Mouse (Mus musculus): ENCODE data around the gene Spata31d1a.

The Spata31d1a gene

DNA sequence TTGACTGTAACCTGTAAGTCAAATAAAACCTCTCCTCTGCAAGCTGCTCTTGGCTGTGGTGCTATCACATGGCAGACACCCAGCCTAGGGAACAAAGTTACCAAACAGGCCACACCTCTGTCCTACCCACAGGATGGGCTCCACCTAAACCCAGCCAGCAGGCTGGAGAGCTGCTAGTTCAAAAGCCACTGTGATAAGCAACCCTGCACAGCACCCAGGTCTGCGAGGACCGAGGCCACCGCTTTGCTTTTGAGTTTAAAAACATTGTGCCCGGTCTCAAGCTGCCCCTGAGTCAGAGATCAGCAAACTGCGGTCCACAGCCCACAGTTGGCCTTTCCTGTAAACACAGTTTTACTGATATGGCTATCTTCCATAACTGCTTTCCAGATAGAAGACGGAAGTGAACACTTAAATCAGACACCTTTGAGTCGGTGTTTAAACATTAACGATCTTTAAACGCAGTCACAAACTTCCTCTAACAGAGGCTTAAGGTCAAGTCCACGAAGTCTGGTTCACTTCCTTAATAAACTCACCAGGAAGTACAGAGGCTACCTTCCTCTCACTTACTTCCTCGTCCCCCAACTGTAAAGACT, 41.5 kb downstream of the Spata31d1a start:
- peak; percentile 83 for DNase-seq (ENCODE audit: extremely low read depth, low read depth)

DNA sequence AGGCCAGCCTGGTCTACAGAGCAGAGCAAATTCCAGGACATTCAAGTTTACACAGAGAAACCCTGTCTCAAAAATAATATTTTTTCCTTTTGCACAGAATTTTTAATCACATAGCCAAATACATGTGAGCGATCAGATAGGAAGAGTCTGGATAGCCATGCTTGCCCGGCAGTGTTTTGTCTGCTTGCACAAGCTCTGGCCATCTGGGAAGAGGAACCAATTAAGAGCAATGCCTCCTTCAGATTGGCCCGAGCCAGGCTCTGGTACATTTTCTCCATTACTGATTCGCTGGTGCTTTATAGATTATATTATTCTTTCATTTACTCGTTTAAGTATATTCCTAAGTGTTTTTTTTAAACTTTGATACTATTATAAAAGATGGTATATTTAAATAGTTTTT, 42.4 kb downstream of the Spata31d1a start:
- DNase-seq (ENCODE audit: extremely low read depth, low read depth), result no peak

DNA sequence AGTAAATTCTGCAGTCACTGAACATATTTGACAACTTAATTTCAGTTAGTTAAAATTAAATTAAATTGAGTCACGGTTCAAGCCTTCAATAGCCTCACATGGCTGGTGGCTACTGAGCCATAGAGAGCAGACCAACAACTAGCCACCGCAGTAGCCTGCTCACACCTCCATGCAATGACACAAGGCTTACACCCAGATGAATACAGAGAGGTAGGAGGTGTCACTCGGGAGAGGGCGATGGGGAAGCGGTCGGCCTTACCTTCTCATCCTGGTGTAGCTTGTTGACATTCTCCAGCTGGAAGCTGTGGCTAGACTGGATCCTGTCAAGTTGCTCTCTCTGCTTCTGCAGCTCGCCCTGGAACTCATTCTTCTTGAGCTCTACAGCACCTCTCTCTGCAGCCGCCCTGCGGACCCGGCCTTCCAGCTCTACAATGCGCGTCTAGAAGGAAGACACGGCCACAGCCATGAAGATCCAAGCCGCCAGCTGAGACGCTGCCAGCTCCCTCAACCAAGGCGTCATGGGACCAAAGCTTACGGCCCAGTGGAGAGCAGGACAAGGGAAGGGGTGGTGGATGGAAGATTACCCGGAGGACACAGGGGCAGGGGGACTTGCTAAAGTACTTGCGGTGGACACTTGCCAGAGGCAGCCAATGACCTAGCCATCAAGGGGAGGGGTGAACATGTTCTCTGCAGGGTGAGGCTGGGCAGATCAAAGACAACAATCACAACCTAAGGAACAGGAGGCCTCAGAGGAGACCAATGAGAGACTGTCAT, 46.0 kb downstream of the Spata31d1a start:
- DNase-seq (ENCODE audit: extremely low read depth, low read depth), result no peak

DNA sequence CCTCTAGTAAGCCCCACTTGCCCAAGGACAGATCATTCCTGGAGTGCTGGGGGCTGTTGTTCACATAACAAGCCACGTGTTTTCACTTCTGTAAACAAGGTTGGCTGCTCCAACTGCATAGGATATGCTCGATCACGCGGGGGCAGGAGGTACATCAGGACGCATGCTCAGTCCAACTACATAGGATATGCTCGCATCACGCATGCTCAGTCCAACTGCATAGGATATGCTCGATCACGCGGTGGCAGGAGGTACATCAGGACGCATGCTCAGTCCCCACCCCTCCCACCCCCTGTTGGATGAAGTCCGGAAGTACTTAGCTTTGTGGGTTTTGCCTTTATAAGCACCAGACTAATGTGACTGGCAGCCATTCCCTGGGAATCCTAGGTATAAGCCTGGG, 48.2 kb downstream of the Spata31d1a start:
- no peak for DNase-seq (ENCODE audit: extremely low read depth, low read depth)

DNA sequence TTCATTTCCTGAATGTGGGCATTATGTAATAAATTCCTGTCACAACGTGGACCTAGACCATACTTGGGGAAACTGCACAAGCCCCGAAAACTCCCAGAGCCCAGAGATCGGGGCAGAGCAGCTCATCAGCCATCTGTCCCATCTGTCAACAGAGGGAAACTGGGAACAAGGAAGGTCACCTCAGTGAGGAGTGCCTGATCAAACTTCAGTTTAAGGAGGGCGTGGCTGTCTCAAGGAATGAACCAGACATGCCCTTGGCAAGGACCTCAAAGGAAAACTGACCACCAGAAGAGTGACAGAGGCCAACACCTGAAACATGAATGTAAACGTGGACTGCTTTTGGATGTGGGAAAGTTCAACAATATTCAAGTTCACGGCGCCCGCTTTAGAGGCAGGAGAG, 48.7 kb downstream of the Spata31d1a start:
- no peak for DNase-seq (ENCODE audit: extremely low read depth, low read depth)

DNA sequence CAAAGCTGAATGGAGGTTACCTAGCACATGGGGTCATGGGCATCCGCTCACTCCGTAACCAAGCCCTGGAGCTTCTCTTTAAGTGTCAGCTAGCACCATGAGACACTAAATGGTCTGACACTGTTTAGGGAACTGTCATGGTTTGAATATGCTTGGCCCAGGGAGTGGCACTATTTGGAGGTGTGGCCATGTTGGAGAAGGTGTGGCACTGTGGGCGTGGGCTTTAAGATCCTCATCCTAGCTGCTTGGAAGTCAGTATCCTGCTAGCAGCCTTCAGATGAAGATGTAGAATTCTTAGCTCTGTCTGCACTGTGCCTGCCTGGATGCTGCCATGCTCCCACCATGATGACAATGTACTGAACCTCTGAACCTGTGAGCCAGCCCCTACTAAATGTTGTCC, 49.8 kb downstream of the Spata31d1a start:
- no peak for DNase-seq (ENCODE audit: extremely low read depth, low read depth)

DNA sequence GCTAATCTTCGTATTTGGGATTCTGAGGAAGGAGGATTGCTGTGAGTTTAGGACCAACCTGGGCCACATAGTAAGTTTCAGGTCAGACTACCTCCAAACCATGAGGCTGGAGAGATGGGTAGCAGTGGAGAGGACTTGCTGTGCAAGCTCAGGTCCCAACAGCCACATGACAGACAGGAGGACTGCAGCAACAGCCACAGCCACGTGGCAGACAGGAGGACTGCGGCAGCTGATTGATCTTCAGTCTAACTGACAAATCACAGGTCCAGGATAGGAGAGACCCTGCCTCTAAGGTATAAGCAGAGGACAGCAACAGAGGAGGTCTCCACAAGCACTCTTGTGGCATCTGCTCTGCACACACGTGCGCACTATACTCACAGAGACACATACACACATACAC, 52.3 kb downstream of the Spata31d1a start:
- no peak for DNase-seq (ENCODE audit: extremely low read depth, low read depth)

DNA sequence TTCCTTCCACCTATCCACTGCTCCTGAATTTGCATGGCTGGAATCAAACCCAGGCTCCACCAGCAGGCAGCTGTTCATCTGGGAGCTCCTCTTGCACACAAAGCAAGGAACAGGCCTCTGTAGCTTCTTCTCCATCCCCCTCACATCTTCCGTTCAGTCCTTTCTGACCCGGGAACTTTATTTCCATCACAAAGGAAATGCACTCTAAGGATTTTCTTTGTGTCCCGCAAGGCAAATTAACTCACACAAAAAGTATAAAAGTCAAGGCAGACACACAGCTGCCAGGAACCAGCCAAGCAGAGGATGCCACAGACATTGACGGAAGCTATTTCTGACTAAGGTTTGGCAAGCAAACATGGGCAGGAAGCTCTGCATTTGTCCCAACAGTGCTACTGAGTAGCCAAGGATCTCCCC, 53.1 kb downstream of the Spata31d1a start:
- no peak for DNase-seq (ENCODE audit: extremely low read depth, low read depth)

DNA sequence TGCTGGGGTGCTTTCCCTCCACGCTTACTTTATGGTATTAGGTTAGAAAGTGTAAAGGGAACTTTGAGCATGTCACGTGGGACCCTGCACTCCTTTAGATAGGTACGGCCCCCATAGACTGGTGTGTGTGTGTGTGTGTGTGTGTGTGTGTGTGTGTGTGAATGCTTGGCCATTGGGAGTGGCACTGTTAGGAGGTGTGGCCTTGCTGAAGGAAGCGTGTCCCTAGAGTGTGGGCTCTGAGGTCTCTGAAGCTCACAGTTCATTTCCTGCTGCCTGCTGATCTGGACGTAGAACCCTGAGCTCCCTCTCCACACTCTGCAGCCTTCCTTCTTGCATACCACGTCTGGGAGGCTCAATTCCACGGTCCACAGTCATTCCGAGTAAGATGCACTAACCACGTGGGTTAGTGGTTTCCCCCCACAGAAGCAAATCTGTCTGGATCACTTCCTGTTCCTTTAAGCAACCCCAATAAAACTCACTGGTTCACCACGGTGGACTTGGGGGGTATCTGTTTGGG, 53.8 kb downstream of the Spata31d1a start:
- no peak for DNase-seq (ENCODE audit: extremely low read depth, low read depth)

DNA sequence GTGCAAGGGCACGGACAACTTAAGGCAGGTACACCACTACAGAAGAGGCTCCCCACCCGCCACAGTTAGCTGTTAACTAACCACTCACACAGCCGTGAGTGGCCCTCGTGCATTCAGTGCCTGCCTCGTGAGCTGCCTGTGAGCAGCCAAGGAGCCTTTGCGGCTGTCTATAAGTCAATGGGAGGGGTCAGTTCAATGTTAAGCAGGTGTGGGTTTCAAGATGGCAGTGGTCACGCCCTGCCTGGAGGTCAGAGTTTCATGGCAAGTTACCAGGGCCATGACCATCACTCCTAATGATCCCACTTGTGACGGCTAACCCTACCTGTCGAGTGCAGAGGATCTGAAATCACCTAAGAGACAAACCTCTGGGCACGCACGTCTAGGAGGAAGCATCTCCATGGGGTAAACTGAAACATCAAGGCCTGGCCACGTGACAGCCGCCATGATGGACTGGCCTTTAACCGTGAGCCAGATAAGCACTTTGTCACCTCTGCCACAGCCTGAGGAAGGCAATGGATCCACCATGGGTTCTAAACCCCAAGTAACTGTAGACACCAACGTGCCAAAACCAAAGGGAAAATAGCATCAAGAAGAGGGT, 54.3 kb downstream of the Spata31d1a start:
- no peak for DNase-seq (ENCODE audit: extremely low read depth, low read depth)

DNA sequence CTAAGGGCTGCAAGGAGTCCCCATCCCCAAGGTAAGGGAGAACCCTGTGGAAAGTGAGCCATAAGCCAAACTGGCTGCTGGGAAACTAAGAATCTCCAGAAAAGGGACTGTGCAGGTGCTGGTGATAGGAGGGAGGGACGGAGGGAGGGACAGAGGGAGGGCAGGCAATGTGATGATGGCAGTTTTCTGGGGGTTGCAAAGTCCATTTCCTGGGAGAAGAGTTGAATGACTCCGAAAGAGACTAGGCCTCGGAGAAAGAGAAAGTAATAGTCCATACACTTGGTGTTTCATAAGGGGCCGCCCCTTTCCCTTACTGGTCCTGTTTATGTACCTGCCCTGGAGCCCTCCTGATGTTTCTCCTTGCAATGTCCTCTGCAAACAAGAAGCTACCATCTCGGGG, 55.7 kb downstream of the Spata31d1a start:
- no peak for DNase-seq (ENCODE audit: extremely low read depth, low read depth)

DNA sequence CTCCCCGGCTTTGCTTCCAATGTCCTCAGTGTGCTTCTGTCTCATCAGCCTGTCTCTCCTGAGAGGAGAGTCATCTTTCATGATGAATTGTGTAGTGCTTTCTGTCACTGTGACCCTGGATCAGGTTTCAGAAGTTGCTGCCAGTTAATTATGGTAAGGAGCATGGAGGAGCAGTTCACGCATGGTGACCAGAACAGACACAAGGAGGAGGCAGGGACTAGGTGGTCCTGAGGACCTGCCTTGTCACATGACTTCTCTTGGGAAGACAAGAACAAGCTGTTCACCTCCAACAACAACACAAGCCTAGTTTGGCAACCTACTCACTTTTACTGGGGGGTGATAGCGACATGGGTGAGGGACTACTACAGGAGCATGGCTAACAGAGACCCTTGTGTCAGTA, 57.0 kb downstream of the Spata31d1a start:
- DNase-seq (ENCODE audit: extremely low read depth, low read depth), result no peak

DNA sequence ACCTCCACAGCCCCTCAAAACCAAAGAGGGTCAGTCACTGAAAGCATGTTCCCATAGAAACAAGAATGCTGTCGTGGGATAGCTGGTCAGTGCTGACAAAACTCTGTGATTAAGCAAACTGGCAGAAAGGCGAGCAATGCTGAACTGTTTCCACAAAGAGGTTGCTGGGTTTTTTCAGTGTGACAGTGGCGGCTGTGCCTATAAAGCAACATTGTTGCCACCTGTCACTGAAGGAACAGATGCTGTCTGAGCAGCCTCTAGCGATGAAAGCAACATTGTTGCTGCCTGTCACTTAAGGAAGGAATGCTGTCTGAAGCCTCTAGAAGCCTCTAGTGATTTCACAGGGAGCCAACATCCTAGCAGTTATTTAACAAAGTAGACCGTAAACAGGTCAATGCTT, 57.5 kb downstream of the Spata31d1a start:
- no peak for DNase-seq (ENCODE audit: extremely low read depth, low read depth)
